Mouse (Mus musculus): ENCODE data around the gene G2e3. TPM values are rescaled to one million over a fixed set of nuclear protein-coding genes. Genes with fewer than 3 reads are reported as not detected.

The G2e3 gene
- polyA plus RNA-seq, 1 experiment from 2014 or later: 59.4 TPM

DNA sequence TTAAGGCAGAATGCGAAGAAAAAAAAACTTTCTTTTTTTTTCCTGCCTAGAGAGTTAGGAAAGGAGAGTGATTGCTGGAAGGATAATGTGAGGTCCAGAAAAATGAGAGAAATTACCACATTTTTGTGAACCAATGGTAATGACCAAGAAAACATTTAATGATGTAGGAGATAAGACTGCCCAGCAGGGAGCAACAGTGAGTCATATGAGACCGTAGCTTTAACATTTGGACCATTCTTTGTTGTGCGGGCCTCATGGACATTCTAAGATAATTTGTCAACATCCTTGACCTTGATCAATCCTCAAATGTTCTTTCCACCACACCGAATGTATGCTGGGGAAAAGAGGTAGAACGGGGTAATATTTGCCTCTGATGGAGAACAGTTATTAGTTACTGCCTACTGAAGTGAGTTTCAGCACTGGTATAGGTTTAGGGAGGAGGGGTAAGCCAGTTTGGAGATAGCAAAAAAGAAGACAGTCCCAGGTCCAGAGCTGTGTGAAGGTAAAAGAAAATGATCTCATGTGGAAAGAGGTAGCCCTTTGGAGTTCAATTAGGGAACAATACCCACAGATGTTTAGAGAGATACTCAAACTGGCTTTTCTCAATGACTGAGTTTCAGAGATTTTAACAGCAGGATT lies 54.3 kb downstream of the G2e3 start:
- H3K9ac ChIP-seq: no peak overlapping the region
- no peaks in the 10 kb centered on the region for H3K4me1 ChIP-seq
- H3K4me2 ChIP-seq: no peak overlapping the region
- WGBS: 82% methylated on average over 5 of the region's 5 CpGs
- no peak overlapping the region for H3K27ac ChIP-seq
- peaks cover 32% of the 10 kb centered on the region for H3K36me3 ChIP-seq (replicated peaks)
- H3K9me3 ChIP-seq: no peaks in the 10 kb centered on the region
- H3K4me3 ChIP-seq (replicated peaks): no peak overlapping the region
- peak; percentile 60; the same call in 1 of the 2 replicates for ATAC-seq (ENCODE audit: low FRiP score)
- no peaks in the 10 kb centered on the region for H3K27me3 ChIP-seq

- Histone ChIP-seq H3K9me3 (no peaks in the 10 kb centered on the region), H3K27me3 (no peaks in the 10 kb centered on the region), H3K9ac (no peak overlapping the region), H3K4me3 (replicated peaks) (no peak overlapping the region), H3K4me2 (no peak overlapping the region), H3K36me3 (replicated peaks) (peaks cover 33% of the 10 kb centered on the region), H3K4me1 (no peaks in the 10 kb centered on the region), H3K27ac (no peak overlapping the region)
- 74% methylated on average over 4 of the region's 4 CpGs for WGBS
- no peak for ATAC-seq (ENCODE audit: low FRiP score)
Measured at GRCm38 (mm10) chr12:51403987-51404586, 56.2 kb downstream of the G2e3 start.

- no peak overlapping the region for H3K27ac ChIP-seq
- WGBS: 90% methylated on average over 4 of the region's 4 CpGs
- H3K4me3 ChIP-seq (replicated peaks): no peak overlapping the region
- no peaks in the 10 kb centered on the region for H3K4me1 ChIP-seq
- H3K27me3 ChIP-seq: no peaks in the 10 kb centered on the region
- H3K4me2 ChIP-seq: no peak overlapping the region
- no peak for ATAC-seq (ENCODE audit: low FRiP score)
- H3K9ac ChIP-seq: no peak overlapping the region
- H3K9me3 ChIP-seq: no peaks in the 10 kb centered on the region
- H3K36me3 ChIP-seq (replicated peaks): peaks cover 35% of the 10 kb centered on the region
Measured at GRCm38 (mm10) chr12:51411362-51411761, 63.5 kb downstream of the G2e3 start.

Other genes starting within 250 kb of the G2e3 start
- gene Scfd1, start 29.4 kb downstream of the G2e3 start, polyA plus RNA-seq (2016; fragmentation: Nextera tagmentation; extraction: Ambion mirVana): 64.1 and 68.2 TPM in 2 replicates
- 5.3 and 6.6 TPM in 2 replicates for gene Coch, start 245.3 kb downstream of the G2e3 start, polyA plus RNA-seq (2016; fragmentation: Nextera tagmentation; extraction: Ambion mirVana)

All from forebrain, embryonic 12.5 days (tissue).